Mouse (Mus musculus): Measurements from ENCODE around the gene Chst10. TPM values are rescaled to one million over a fixed set of nuclear protein-coding genes. Genes with fewer than 3 reads are reported as not detected.
A peak's percentile ranks its signal among the peaks of the same experiment; 100 is the strongest.

Chst10 gene
- polyA plus RNA-seq, 1 experiment from 2014 or later = 2.7 TPM

- Histone ChIP-seq H3K4me1 (no peaks in the 10 kb centered on the region), H3K9me3 (no peaks in the 10 kb centered on the region), H3K4me2 (no peak overlapping the region), H3K4me3 (no peak overlapping the region), H3K9ac (no peak overlapping the region), H3K27me3 (replicated peaks) (no peaks in the 10 kb centered on the region), H3K36me3 (no peaks in the 10 kb centered on the region), H3K27ac (replicated peaks) (no peak overlapping the region)
- no peak for ATAC-seq (ENCODE audit: extremely low read depth, insufficient number of reproducible peaks, low FRiP score, low TSS enrichment)
- WGBS = 83% methylated on average over 5 of the region's 5 CpGs
Measured at GRCm38 (mm10) chr1:38866242-38866641, 31.7 kb downstream of the Chst10 start.

GRCm38 (mm10) chr1:38864341-38864740, 33.6 kb downstream of the Chst10 start:
- no peaks in the 10 kb centered on the region for H3K27me3 ChIP-seq (replicated peaks)
- ATAC-seq (ENCODE audit: extremely low read depth, insufficient number of reproducible peaks, low FRiP score, low TSS enrichment) = no peak
- 60% methylated on average over 9 of the region's 9 CpGs for WGBS
- H3K9ac ChIP-seq = no peak overlapping the region
- H3K4me1 ChIP-seq = no peaks in the 10 kb centered on the region
- no peaks in the 10 kb centered on the region for H3K36me3 ChIP-seq
- H3K4me3 ChIP-seq = no peak overlapping the region
- H3K9me3 ChIP-seq = no peaks in the 10 kb centered on the region
- no peak overlapping the region for H3K27ac ChIP-seq (replicated peaks)
- H3K4me2 ChIP-seq = no peak overlapping the region

GRCm38 (mm10) chr1:38862213-38862612, 35.7 kb downstream of the Chst10 start:
- 10% methylated on average over 4 of the region's 4 CpGs for WGBS
- no peak overlapping the region for H3K9ac ChIP-seq
- ATAC-seq (ENCODE audit: extremely low read depth, insufficient number of reproducible peaks, low FRiP score, low TSS enrichment) = no peak
- no peak overlapping the region for H3K4me3 ChIP-seq
- H3K27me3 ChIP-seq (replicated peaks) = peaks cover 5% of the 10 kb centered on the region; the same call in 1 of the 2 replicates
- no peaks in the 10 kb centered on the region for H3K36me3 ChIP-seq
- no peak overlapping the region for H3K27ac ChIP-seq (replicated peaks)
- H3K4me1 ChIP-seq = no peaks in the 10 kb centered on the region
- H3K4me2 ChIP-seq = no peak overlapping the region
- no peaks in the 10 kb centered on the region for H3K9me3 ChIP-seq

GRCm38 (mm10) chr1:38860867-38861524, 37.0 kb downstream of the Chst10 start:
- Histone ChIP-seq H3K4me2 (no peak overlapping the region), H3K36me3 (no peaks in the 10 kb centered on the region), H3K9me3 (no peaks in the 10 kb centered on the region), H3K4me3 (no peak overlapping the region), H3K4me1 (no peaks in the 10 kb centered on the region), H3K27me3 (replicated peaks) (peaks cover 5% of the 10 kb centered on the region; the same call in 1 of the 2 replicates), H3K9ac (no peak overlapping the region), H3K27ac (replicated peaks) (no peak overlapping the region)
- 80% methylated on average over 9 of the region's 9 CpGs for WGBS
- no peak for ATAC-seq (ENCODE audit: extremely low read depth, insufficient number of reproducible peaks, low FRiP score, low TSS enrichment)

- 80% methylated on average over 5 of the region's 5 CpGs for WGBS
- H3K4me2 ChIP-seq = no peak overlapping the region
Measured at GRCm38 (mm10) chr1:38860207-38860606, 37.8 kb downstream of the Chst10 start.

GRCm38 (mm10) chr1:38856196-38856595, 41.8 kb downstream of the Chst10 start:
- no peak for ATAC-seq (ENCODE audit: extremely low read depth, insufficient number of reproducible peaks, low FRiP score, low TSS enrichment)
- Histone ChIP-seq H3K9ac (no peak overlapping the region), H3K36me3 (no peaks in the 10 kb centered on the region), H3K9me3 (no peaks in the 10 kb centered on the region), H3K27ac (replicated peaks) (no peak overlapping the region), H3K4me1 (no peaks in the 10 kb centered on the region), H3K4me2 (no peak overlapping the region), H3K27me3 (replicated peaks) (peaks cover 22% of the 10 kb centered on the region), H3K4me3 (no peak overlapping the region)
- 14% methylated on average over 3 of the region's 3 CpGs for WGBS

More at GRCm38 (mm10) chr1:38860207-38860606, 37.8 kb downstream of the Chst10 start:
- H3K27ac ChIP-seq (replicated peaks) = no peak overlapping the region
- H3K27me3 ChIP-seq (replicated peaks) = peaks cover 8% of the 10 kb centered on the region
- no peak overlapping the region for H3K4me3 ChIP-seq
- H3K36me3 ChIP-seq = no peaks in the 10 kb centered on the region
- no peak overlapping the region for H3K9ac ChIP-seq
- no peaks in the 10 kb centered on the region for H3K9me3 ChIP-seq
- peak; percentile 61; the same call in 1 of the 2 replicates for ATAC-seq (ENCODE audit: extremely low read depth, insufficient number of reproducible peaks, low FRiP score, low TSS enrichment)
- H3K4me1 ChIP-seq = no peaks in the 10 kb centered on the region

- Histone ChIP-seq H3K9ac (no peak overlapping the region), H3K27me3 (replicated peaks) (peaks cover 17% of the 10 kb centered on the region), H3K4me3 (no peak overlapping the region), H3K27ac (replicated peaks) (no peak overlapping the region), H3K4me2 (no peak overlapping the region), H3K36me3 (no peaks in the 10 kb centered on the region), H3K9me3 (no peaks in the 10 kb centered on the region), H3K4me1 (no peaks in the 10 kb centered on the region)
- no peak for ATAC-seq (ENCODE audit: extremely low read depth, insufficient number of reproducible peaks, low FRiP score, low TSS enrichment)
- 56% methylated on average over 2 of the region's 2 CpGs for WGBS
Measured at GRCm38 (mm10) chr1:38852250-38852649, 45.7 kb downstream of the Chst10 start.

GRCm38 (mm10) chr1:38850650-38851049, 47.3 kb downstream of the Chst10 start:
- Histone ChIP-seq H3K4me3 (no peak overlapping the region), H3K36me3 (no peaks in the 10 kb centered on the region), H3K4me2 (no peak overlapping the region), H3K9ac (no peak overlapping the region), H3K27me3 (replicated peaks) (peaks cover 17% of the 10 kb centered on the region), H3K27ac (replicated peaks) (no peak overlapping the region), H3K9me3 (no peaks in the 10 kb centered on the region), H3K4me1 (no peaks in the 10 kb centered on the region)
- WGBS = 64% methylated on average over 2 of the region's 2 CpGs
- ATAC-seq (ENCODE audit: extremely low read depth, insufficient number of reproducible peaks, low FRiP score, low TSS enrichment) = no peak

- H3K4me1 ChIP-seq = no peaks in the 10 kb centered on the region
- H3K9ac ChIP-seq = no peak overlapping the region
- no peaks in the 10 kb centered on the region for H3K36me3 ChIP-seq
- 84% methylated on average over 2 of the region's 2 CpGs for whole genome bisulfite sequencing
- H3K4me2 ChIP-seq = no peak overlapping the region
- H3K9me3 ChIP-seq = no peaks in the 10 kb centered on the region
- no peak overlapping the region for H3K27ac ChIP-seq (replicated peaks)
- no peak for ATAC-seq (ENCODE audit: extremely low read depth, insufficient number of reproducible peaks, low FRiP score, low TSS enrichment)
- H3K4me3 ChIP-seq = no peak overlapping the region
- H3K27me3 ChIP-seq (replicated peaks) = peaks cover 7% of the 10 kb centered on the region; the same call in 1 of the 2 replicates
Measured at GRCm38 (mm10) chr1:38848451-38849289, 49.3 kb downstream of the Chst10 start.

GRCm38 (mm10) chr1:38847975-38848374, 50.0 kb downstream of the Chst10 start:
- no peaks in the 10 kb centered on the region for H3K4me1 ChIP-seq

GRCm38 (mm10) chr1:38843275-38843674, 54.7 kb downstream of the Chst10 start:
- WGBS = 68% methylated on average over 4 of the region's 4 CpGs
- Histone ChIP-seq H3K36me3 (no peaks in the 10 kb centered on the region), H3K9ac (no peak overlapping the region), H3K27ac (replicated peaks) (no peak overlapping the region), H3K9me3 (no peaks in the 10 kb centered on the region), H3K4me2 (no peak overlapping the region), H3K27me3 (replicated peaks) (peaks cover 5% of the 10 kb centered on the region), H3K4me1 (no peaks in the 10 kb centered on the region), H3K4me3 (no peak overlapping the region)
- no peak for ATAC-seq (ENCODE audit: extremely low read depth, insufficient number of reproducible peaks, low FRiP score, low TSS enrichment)

More at GRCm38 (mm10) chr1:38847975-38848374, 50.0 kb downstream of the Chst10 start:
- Histone ChIP-seq H3K4me3 (no peak overlapping the region), H3K9ac (no peak overlapping the region), H3K27ac (replicated peaks) (no peak overlapping the region), H3K4me2 (no peak overlapping the region), H3K36me3 (no peaks in the 10 kb centered on the region), H3K9me3 (no peaks in the 10 kb centered on the region), H3K27me3 (replicated peaks) (peaks cover 7% of the 10 kb centered on the region; the same call in 1 of the 2 replicates)
- 67% methylated on average over 11 of the region's 11 CpGs for WGBS
- no peak for ATAC-seq (ENCODE audit: extremely low read depth, insufficient number of reproducible peaks, low FRiP score, low TSS enrichment)
